8 mouse cellular contexts compared by ENCODE assay signal in genomic region chr8:8488695-8489571, GRCm38 (mm10).
A peak's percentile ranks its signal among the peaks of the same experiment; 100 is the strongest.
DNase-seq lines count a peak whose midpoint lies in the region; ATAC-seq and TF ChIP-seq lines count a peak whose summit lies in the region.

No protein-coding gene starts in this region.

- peak overlapping the region; percentile 11; the same call in 1 of the 2 replicates for H3K4me3 ChIP-seq in forebrain, postnatal 0 days (ENCODE audit: low read depth, low read length)
- H3K4me3 ChIP-seq in hindbrain, embryonic 12.5 days = peak overlapping the region; percentile 7; the same call in 1 of the 2 replicates
- H3K4me3 ChIP-seq in limb, embryonic 11.5 days (ENCODE audit: low read depth, low read length) = no peak overlapping the region
- peak overlapping the region; percentile 17 for H3K4me3 ChIP-seq in midbrain, embryonic 16.5 days (ENCODE audit: low read depth, low read length)

- H3K9ac ChIP-seq in forebrain, postnatal 0 days = peak overlapping the region; percentile 37
- no peak overlapping the region for H3K9ac ChIP-seq in hindbrain, embryonic 12.5 days
- H3K9ac ChIP-seq in limb, embryonic 11.5 days (ENCODE audit: low read length) = no peak overlapping the region
- H3K9ac ChIP-seq in midbrain, embryonic 16.5 days (ENCODE audit: low read depth, low read length) = peak overlapping the region; percentile 42

- TF ChIP-seq CTCF in forebrain, postnatal 0 days (IDR thresholded peaks at IDR 0.05; ENCODE audit: low read depth) = no peak

- peak; percentile 76 for ATAC-seq in forebrain, postnatal 0 days
- peak; percentile 68 for ATAC-seq in hindbrain, embryonic 12.5 days (ENCODE audit: low FRiP score)
- ATAC-seq in limb, embryonic 11.5 days (ENCODE audit: insufficient number of reproducible peaks, low FRiP score, low TSS enrichment, low read depth) = 0 out of 2 replicates have a peak, but pooled peaks have one; percentile 26
- ATAC-seq in midbrain, embryonic 16.5 days = peak; percentile 77

- no peaks in the 10 kb centered on the region for H3K27me3 ChIP-seq in forebrain, postnatal 0 days (ENCODE audit: insufficient read depth, low read length)
- H3K27me3 ChIP-seq in hindbrain, embryonic 12.5 days = peaks cover 5% of the 10 kb centered on the region
- H3K27me3 ChIP-seq in limb, embryonic 11.5 days (ENCODE audit: control insufficient read depth, insufficient read depth, low read length) = peaks cover 2% of the 10 kb centered on the region; the same call in 1 of the 2 replicates
- peaks cover 5% of the 10 kb centered on the region; the same call in 1 of the 2 replicates for H3K27me3 ChIP-seq in midbrain, embryonic 16.5 days (ENCODE audit: control insufficient read depth, insufficient read depth, low read depth, low read length)

- peak; percentile 23 for DNase-seq in gastrocnemius, adult 18-20 months (ENCODE audit: low spot score)
- no peak for DNase-seq in gastrocnemius, postnatal 14 days
- DNase-seq in cerebellum, adult 18-20 months = peak; percentile 93 to 94
- peak; percentile 76 for DNase-seq in forebrain, postnatal 0 days
- DNase-seq in limb, embryonic 11.5 days (ENCODE audit: low spot score) = no peak
- DNase-seq in spleen, postnatal 36 days (ENCODE audit: low spot score in 2 of 2) = no peak

- WGBS in forebrain, postnatal 0 days = 8% methylated on average over 26 of the region's 26 CpGs
- 3% methylated on average over 26 of the region's 26 CpGs for WGBS in hindbrain, embryonic 12.5 days
- WGBS in limb, embryonic 11.5 days = 11% methylated on average over 26 of the region's 26 CpGs
- 4% methylated on average over 26 of the region's 26 CpGs for WGBS in midbrain, embryonic 16.5 days

- intact Hi-C loops in gastrocnemius, postnatal 14 days (cut with DNase I; ENCODE audit: low total_unique reads) = no loop called here

- H3K27ac ChIP-seq in forebrain, postnatal 0 days (ENCODE audit: low read depth, low read length) = peak overlapping the region; percentile 71
- H3K27ac ChIP-seq in hindbrain, embryonic 12.5 days = peak overlapping the region; percentile 77
- no peak overlapping the region for H3K27ac ChIP-seq in limb, embryonic 11.5 days (replicated peaks; ENCODE audit: low read depth, low read length)
- peak overlapping the region; percentile 71 for H3K27ac ChIP-seq in midbrain, embryonic 16.5 days (ENCODE audit: low read length)

- no peaks in the 10 kb centered on the region for H3K36me3 ChIP-seq in forebrain, postnatal 0 days (ENCODE audit: insufficient read depth)
- no peaks in the 10 kb centered on the region for H3K36me3 ChIP-seq in hindbrain, embryonic 12.5 days
- H3K36me3 ChIP-seq in limb, embryonic 11.5 days (ENCODE audit: control insufficient read depth, insufficient read depth, low read length) = no peaks in the 10 kb centered on the region
- H3K36me3 ChIP-seq in midbrain, embryonic 16.5 days (ENCODE audit: control insufficient read depth, insufficient read depth, low read length) = no peaks in the 10 kb centered on the region

- peak overlapping the region; percentile 40 for H3K4me2 ChIP-seq in forebrain, postnatal 0 days (ENCODE audit: low read depth)
- peak overlapping the region; percentile 45 for H3K4me2 ChIP-seq in hindbrain, embryonic 12.5 days (replicated peaks)
- H3K4me2 ChIP-seq in limb, embryonic 11.5 days (ENCODE audit: low read depth, severe bottlenecking) = peak overlapping the region; percentile 1; the same call in 1 of the 2 replicates
- H3K4me2 ChIP-seq in midbrain, embryonic 16.5 days (ENCODE audit: low read length) = peak overlapping the region; percentile 50

- H3K9me3 ChIP-seq in forebrain, postnatal 0 days (ENCODE audit: low read length) = no peaks in the 10 kb centered on the region
- H3K9me3 ChIP-seq in hindbrain, embryonic 12.5 days (replicated peaks) = no peaks in the 10 kb centered on the region
- no peaks in the 10 kb centered on the region for H3K9me3 ChIP-seq in limb, embryonic 11.5 days (ENCODE audit: control insufficient read depth, low read length)
- no peaks in the 10 kb centered on the region for H3K9me3 ChIP-seq in midbrain, embryonic 16.5 days (replicated peaks; ENCODE audit: control insufficient read depth, low read length, poor library complexity, severe bottlenecking)

- H3K4me1 ChIP-seq in forebrain, postnatal 0 days (ENCODE audit: insufficient read depth) = peaks cover 21% of the 10 kb centered on the region
- peaks cover 44% of the 10 kb centered on the region for H3K4me1 ChIP-seq in hindbrain, embryonic 12.5 days
- H3K4me1 ChIP-seq in limb, embryonic 11.5 days (ENCODE audit: control insufficient read depth, insufficient read depth, low read length) = peaks cover 13% of the 10 kb centered on the region
- peaks cover 30% of the 10 kb centered on the region for H3K4me1 ChIP-seq in midbrain, embryonic 16.5 days (ENCODE audit: control insufficient read depth, insufficient read depth, low read length)

Comparison
In these comparisons a context has a peak if more than half of its experiments do, and no peak if none do; other contexts are left out.
1. DNase-seq: peak in gastrocnemius, adult 18-20 months (single experiment), cerebellum, adult 18-20 months (2 of 2) and forebrain, postnatal 0 days (single experiment); none in gastrocnemius, postnatal 14 days (single experiment), limb, embryonic 11.5 days (single experiment) and spleen, postnatal 36 days (0 of 2).
2. ATAC-seq: peak in every context shown above with its lines; median percentile 77 in midbrain, embryonic 16.5 days; 76 in forebrain, postnatal 0 days; 68 in hindbrain, embryonic 12.5 days; 26 in limb, embryonic 11.5 days.
3. H3K9ac ChIP-seq: peak in forebrain, postnatal 0 days (single experiment) and midbrain, embryonic 16.5 days (single experiment); none in hindbrain, embryonic 12.5 days (single experiment) and limb, embryonic 11.5 days (single experiment).
4. Peak in every context shown above with its lines, with median percentiles within 50 percentile points of each other: H3K4me2 ChIP-seq.